Comparison of ENCODE assay signal across 22 mouse cellular contexts in genomic region chr1:152660436-152660835, GRCm38 (mm10).
DNase-seq lines count a peak whose midpoint lies in the region; ATAC-seq and TF ChIP-seq lines count a peak whose summit lies in the region.
"Had no signal": no experiment of that assay in that cellular context is flagged by ENCODE, and none has a peak within 500 bp of the region (broad histone marks: within the 10 kb centered on the region; RNA-seq: fewer than 3 reads in every experiment).

No protein-coding gene starts in this region.

- no peaks in the 10 kb centered on the region for H3K9me3 ChIP-seq in heart, embryonic 10.5 days
- no peaks in the 10 kb centered on the region for H3K9me3 ChIP-seq in midbrain, embryonic 11.5 days (ENCODE audit: control insufficient read depth, low read length)
- no peaks in the 10 kb centered on the region for H3K9me3 ChIP-seq in liver, postnatal 0 days (ENCODE audit: low read length)

- H3K27me3 ChIP-seq in heart, embryonic 10.5 days (ENCODE audit: insufficient read depth, poor library complexity, severe bottlenecking): no peaks in the 10 kb centered on the region
- H3K27me3 ChIP-seq in midbrain, embryonic 11.5 days (ENCODE audit: control insufficient read depth, insufficient read depth, low read length): no peaks in the 10 kb centered on the region
- no peaks in the 10 kb centered on the region for H3K27me3 ChIP-seq in liver, postnatal 0 days (ENCODE audit: insufficient read depth, low read length)
- H3K27me3 ChIP-seq: CH12.LX, Patski had no signal

- DNase-seq in heart, adult 11 months: peak; percentile 68
- no peak for DNase-seq in heart, postnatal 36 days
- DNase-seq in heart, embryonic 10.5 days (ENCODE audit: low spot score): peak; percentile 64
- no peak for DNase-seq in heart, postnatal 14 days
- no peak for DNase-seq in midbrain, embryonic 11.5 days (ENCODE audit: low spot score, missing footprints)
- DNase-seq in liver, postnatal 0 days: no peak
- DNase-seq: adrenal gland, adult 2 months; adrenal gland, adult 8-10 months; adrenal gland, postnatal 10 days; adrenal gland, postnatal 14 days; adrenal gland, postnatal 25 days; adrenal gland, postnatal 36 days; B cell, adult 2 months; cerebellum, adult 11 months; cerebellum, adult 11-12 months had no signal

- peak; percentile 60; the same call in 1 of the 2 replicates for ATAC-seq in erythroblast, adult 5-6 weeks (replicated peaks; ENCODE audit: low FRiP score, poor library complexity, severe bottlenecking)
- no peak for ATAC-seq in midbrain, embryonic 11.5 days (ENCODE audit: low FRiP score)
- ATAC-seq in liver, postnatal 0 days: no peak
- ATAC-seq: activated CD4-positive, CD25-positive, alpha-beta regulatory T cell, adult 4 months; CD4-positive, CD25-positive, alpha-beta regulatory T cell, adult 4 months; Patski had no signal

- intact Hi-C loops in heart, postnatal 36 days (cut with DNase I): no loop called here
- intact Hi-C loops in heart, postnatal 14 days (cut with DNase I): no loop called here

- no peak overlapping the region for H3K4me3 ChIP-seq in heart, embryonic 10.5 days
- H3K4me3 ChIP-seq in olfactory bulb, adult 2 months (ENCODE audit: insufficient read depth, low read depth, low read length): no peak overlapping the region
- no peak overlapping the region for H3K4me3 ChIP-seq in midbrain, embryonic 11.5 days (ENCODE audit: low read depth, low read length)
- H3K4me3 ChIP-seq in liver, postnatal 0 days (ENCODE audit: low read depth, low read length): no peak overlapping the region

- 0 out of 2 replicates have a peak, but pooled peaks cover 12% of the 10 kb centered on the region for H3K4me1 ChIP-seq in heart, embryonic 10.5 days
- H3K4me1 ChIP-seq in olfactory bulb, adult 2 months (ENCODE audit: control insufficient read depth, insufficient read depth, low read length): peaks cover 6% of the 10 kb centered on the region
- no peaks in the 10 kb centered on the region for H3K4me1 ChIP-seq in midbrain, embryonic 11.5 days (ENCODE audit: control insufficient read depth, insufficient read depth, low read length)
- H3K4me1 ChIP-seq in liver, postnatal 0 days (ENCODE audit: insufficient read depth): no peaks in the 10 kb centered on the region

- no peak for TF ChIP-seq CTCF in olfactory bulb, adult 2 months (IDR thresholded peaks at IDR 0.05; ENCODE audit: insufficient read depth, low read depth, low read length)
- TF ChIP-seq CTCF in liver, postnatal 0 days (IDR thresholded peaks at IDR 0.05; ENCODE audit: low read depth): no peak

- H3K36me3 ChIP-seq in heart, embryonic 10.5 days: no peaks in the 10 kb centered on the region
- no peaks in the 10 kb centered on the region for H3K36me3 ChIP-seq in midbrain, embryonic 11.5 days (ENCODE audit: control insufficient read depth, insufficient read depth, low read length)
- no peaks in the 10 kb centered on the region for H3K36me3 ChIP-seq in liver, postnatal 0 days (replicated peaks; ENCODE audit: insufficient read depth, low read length)
- H3K36me3 ChIP-seq: G1E had no signal

- H3K27ac ChIP-seq in heart, embryonic 10.5 days: no peak overlapping the region
- peak overlapping the region; percentile 75 for H3K27ac ChIP-seq in olfactory bulb, adult 2 months (ENCODE audit: insufficient read depth, low read depth, low read length)
- H3K27ac ChIP-seq in midbrain, embryonic 11.5 days (ENCODE audit: low read depth, low read length): no peak overlapping the region
- no peak overlapping the region for H3K27ac ChIP-seq in liver, postnatal 0 days (ENCODE audit: low read depth)

- no peak overlapping the region for H3K4me2 ChIP-seq in midbrain, embryonic 11.5 days
- H3K4me2 ChIP-seq in liver, postnatal 0 days (ENCODE audit: low read depth, low read length): no peak overlapping the region

- TF ChIP-seq EP300 in liver, postnatal 0 days (IDR thresholded peaks at IDR 0.05; ENCODE audit: low read depth): no peak

- H3K9ac ChIP-seq in midbrain, embryonic 11.5 days (ENCODE audit: low read length): no peak overlapping the region
- H3K9ac ChIP-seq in liver, postnatal 0 days (replicated peaks): no peak overlapping the region

- TF ChIP-seq POLR2A in olfactory bulb, adult 2 months (IDR thresholded peaks at IDR 0.05; ENCODE audit: insufficient read depth, low read depth, low read length): no peak

- WGBS in heart, embryonic 10.5 days: 90% methylated on average over 7 of the region's 7 CpGs
- WGBS in olfactory bulb, adult 2 months: 86% methylated on average over 7 of the region's 7 CpGs
- 94% methylated on average over 7 of the region's 7 CpGs for WGBS in midbrain, embryonic 11.5 days
- 79% methylated on average over 7 of the region's 7 CpGs for WGBS in liver, postnatal 0 days (ENCODE audit: insufficient replicate concordance)

Comparison
In these comparisons a context has a peak if more than half of its experiments do, and no peak if none do; other contexts are left out.
1. DNase-seq: peak in heart, adult 11 months (single experiment) and heart, embryonic 10.5 days (single experiment); none in heart, postnatal 36 days (0 of 2), heart, postnatal 14 days (0 of 2), midbrain, embryonic 11.5 days (single experiment) and liver, postnatal 0 days (single experiment).